Mouse (Mus musculus) spleen, adult 2 months (tissue): ENCODE measurements around the gene Mettl2. TPM values are rescaled to one million over a fixed set of nuclear protein-coding genes. Genes with fewer than 3 reads are reported as not detected.

Experiments used
- DNase-seq, 2 experiments: peaks; one replicate each; pipeline versions ENCODE4 v3.0.0 to v3.0.0-alpha.2; 2012 to 2021; ENCODE audit warnings: low spot score in 2 of 2, low read depth in 1 of 2
- H3K27ac ChIP-seq: fragments of 200-500 bp; 2 replicates; pipeline ENCODE4 v1.5.1; 2012; ENCODE audit warnings: low read length, inconsistent platforms; ENCODE audit not compliant: insufficient read depth
- H3K27me3 ChIP-seq: fragments of 200-500 bp; 2 replicates; pipeline ENCODE4 v1.6.1; 2012; ENCODE audit warnings: mild to moderate bottlenecking, moderate library complexity, low read length, inconsistent platforms; ENCODE audit not compliant: control insufficient read depth, insufficient read depth
- H3K36me3 ChIP-seq: fragments of 200-500 bp; 2 replicates; pipeline ENCODE4 v1.6.1; 2012; ENCODE audit warnings: mild to moderate bottlenecking, low read length, inconsistent platforms; ENCODE audit not compliant: control insufficient read depth, insufficient read depth
- H3K4me1 ChIP-seq: fragments of 200-500 bp; 2 replicates; pipeline ENCODE4 v1.6.1; 2011; ENCODE audit warnings: inconsistent platforms; ENCODE audit not compliant: control insufficient read depth, insufficient read depth, insufficient read length
- H3K4me3 ChIP-seq: fragments of 200-500 bp; 2 replicates; pipeline ENCODE4 v1.5.1; 2011; ENCODE audit warnings: mild to moderate bottlenecking, inconsistent platforms; ENCODE audit not compliant: insufficient read depth, insufficient read length; ENCODE audit errors: extremely low read depth
- CTCF ChIP-seq: fragments of 200-500 bp; IDR thresholded peaks from 2 replicates; pipeline ENCODE4 v1.5.1; 2011; ENCODE audit warnings: mild to moderate bottlenecking, inconsistent platforms; ENCODE audit not compliant: insufficient read depth, insufficient read length, insufficient replicate concordance; ENCODE audit errors: extremely low read depth
- POLR2A ChIP-seq: fragments of 200-500 bp; IDR thresholded peaks from 2 replicates; pipeline ENCODE4 v1.6.1; 2011; ENCODE audit warnings: low read depth, low read length, inconsistent platforms
- WGBS: fragments of 180-500 bp; shearing (Covaris S2); methylation state at CpG from one replicate; pipeline ENCODE4 v1.1.7; 2018; 5-methylcytosine and 5-hydroxymethylcytosine counted together
- polyA plus RNA-seq: library from polyadenylated mRNA; depleted of rRNA; stranded (reverse); fragments of >200 nt; gene quantifications from 2 replicates; pipeline ENCODE4 v1.2.3, GENCODE M21; 2012

Gene Mettl2
- polyA plus RNA-seq, 1 experiment, result 8.5 TPM

DNA sequence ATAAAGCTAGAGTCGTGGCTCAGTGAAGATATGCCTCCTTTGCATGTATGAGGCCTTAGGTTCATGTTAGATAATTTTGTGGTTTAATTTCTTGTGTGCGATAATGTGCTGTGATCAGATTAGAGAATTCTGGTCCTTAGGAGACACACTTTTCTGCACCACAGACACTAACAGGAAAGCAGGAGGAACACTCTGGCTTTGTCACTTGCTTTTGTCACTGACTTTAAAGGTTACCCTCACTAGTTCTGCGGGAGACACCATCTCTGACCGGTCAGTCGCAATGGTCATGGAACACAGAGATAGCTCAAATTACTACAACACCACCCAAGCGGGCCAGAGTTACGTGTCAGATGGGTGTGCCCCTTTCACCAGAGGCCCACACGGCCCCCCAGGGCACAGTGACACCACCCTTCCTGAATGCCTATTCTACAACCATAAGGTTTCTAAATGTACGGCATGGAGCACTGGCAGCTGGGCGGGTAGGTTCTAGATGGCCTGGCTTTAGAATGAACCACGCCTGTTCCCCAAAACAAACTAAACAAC, 26.2 kb downstream of the Mettl2 start:
- no peak for TF ChIP-seq CTCF
- no peak for TF ChIP-seq POLR2A
- no peaks in the 10 kb centered on the region for H3K36me3 ChIP-seq
- H3K4me1 ChIP-seq, result peaks cover 2% of the 10 kb centered on the region; the same call in 1 of the 2 replicates
- no peaks in the 10 kb centered on the region for H3K27me3 ChIP-seq
- no peak overlapping the region for H3K27ac ChIP-seq
- DNase-seq, result no peak
- no peak overlapping the region for H3K4me3 ChIP-seq
- 68% methylated on average over 11 of the region's 11 CpGs for WGBS

GRCm38 (mm10) chr11:105153068-105153833, 27.0 kb downstream of the Mettl2 start:
- Histone ChIP-seq H3K4me3 (no peak overlapping the region), H3K4me1 (peaks cover 2% of the 10 kb centered on the region; the same call in 1 of the 2 replicates), H3K27me3 (no peaks in the 10 kb centered on the region), H3K36me3 (no peaks in the 10 kb centered on the region), H3K27ac (no peak overlapping the region)
- TF ChIP-seq CTCF, result no peak
- no peak for TF ChIP-seq POLR2A
- WGBS, result 57% methylated on average over 12 of the region's 12 CpGs
- DNase-seq, result no peak

- WGBS, result 74% methylated on average over 4 of the region's 4 CpGs
- H3K27me3 ChIP-seq, result no peaks in the 10 kb centered on the region
- no peaks in the 10 kb centered on the region for H3K36me3 ChIP-seq
- H3K4me1 ChIP-seq, result peaks cover 2% of the 10 kb centered on the region; the same call in 1 of the 2 replicates
- no peak overlapping the region for H3K4me3 ChIP-seq
- H3K27ac ChIP-seq, result no peak overlapping the region
- no peak for TF ChIP-seq POLR2A
- TF ChIP-seq CTCF, result no peak
- DNase-seq, result no peak
Observed at GRCm38 (mm10) chr11:105155915-105156314, 29.7 kb downstream of the Mettl2 start.

DNA sequence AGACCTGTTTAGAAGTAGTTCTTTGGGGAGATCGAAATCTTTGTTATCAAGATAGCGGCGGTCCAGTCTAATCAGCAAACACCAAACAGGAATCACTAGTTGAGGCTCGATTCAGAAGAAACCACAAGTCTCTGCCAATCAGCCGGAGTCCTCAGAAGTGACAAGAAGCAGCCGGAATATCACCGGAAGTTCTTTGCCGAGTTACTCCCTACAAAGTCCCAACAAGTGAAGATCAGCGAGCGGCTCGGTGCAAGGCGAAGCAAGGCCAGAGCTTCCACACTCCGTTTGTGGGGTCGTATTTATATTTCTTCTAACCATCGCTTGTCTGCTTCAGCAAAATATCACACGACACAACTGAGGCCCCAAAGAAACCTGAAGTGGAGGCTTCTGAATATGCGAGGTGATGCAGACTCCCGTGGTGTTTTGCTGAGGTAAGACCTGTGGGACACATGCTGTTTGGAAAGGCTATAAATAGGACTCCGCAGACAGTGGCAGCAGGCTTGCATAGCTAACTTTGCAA, 30.6 kb downstream of the Mettl2 start:
- H3K4me3 ChIP-seq, result no peak overlapping the region
- TF ChIP-seq CTCF, result no peak
- no peak for TF ChIP-seq POLR2A
- H3K36me3 ChIP-seq, result no peaks in the 10 kb centered on the region
- no peaks in the 10 kb centered on the region for H3K27me3 ChIP-seq
- 78% methylated on average over 19 of the region's 19 CpGs for WGBS
- peaks cover 1% of the 10 kb centered on the region; the same call in 1 of the 2 replicates for H3K4me1 ChIP-seq
- no peak overlapping the region for H3K27ac ChIP-seq
- no peak for DNase-seq

DNA sequence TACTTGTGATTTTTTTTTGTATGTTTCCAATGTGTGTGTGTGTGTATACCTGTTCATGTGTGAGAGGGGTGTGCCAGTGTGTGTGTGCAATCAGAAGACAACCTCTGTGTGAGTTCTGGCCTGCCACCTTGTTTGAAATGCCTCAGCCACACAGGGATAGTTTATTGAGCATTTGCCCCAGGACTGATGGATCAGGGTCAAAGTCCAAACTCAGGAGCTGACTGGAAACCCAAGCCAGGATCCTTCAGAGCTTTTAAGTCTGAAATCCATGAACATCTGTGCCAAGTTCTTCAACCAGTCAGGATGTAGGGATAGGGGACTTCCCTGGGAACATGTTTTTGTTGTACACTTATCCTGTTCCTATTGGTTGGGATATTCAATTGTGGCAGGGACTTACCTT, 31.8 kb downstream of the Mettl2 start:
- Histone ChIP-seq H3K27ac (no peak overlapping the region), H3K4me3 (no peak overlapping the region), H3K27me3 (no peaks in the 10 kb centered on the region), H3K36me3 (no peaks in the 10 kb centered on the region), H3K4me1 (no peaks in the 10 kb centered on the region)
- no peak for DNase-seq
- TF ChIP-seq POLR2A (no peak), CTCF (no peak)

- H3K27me3 ChIP-seq, result no peaks in the 10 kb centered on the region
- TF ChIP-seq POLR2A, result no peak
- no peak for TF ChIP-seq CTCF
- no peak overlapping the region for H3K27ac ChIP-seq
- no peaks in the 10 kb centered on the region for H3K36me3 ChIP-seq
- DNase-seq, result no peak
- WGBS, result 80% methylated on average over 6 of the region's 6 CpGs
- no peaks in the 10 kb centered on the region for H3K4me1 ChIP-seq
- H3K4me3 ChIP-seq, result no peak overlapping the region
Observed at GRCm38 (mm10) chr11:105159673-105160360, 33.6 kb downstream of the Mettl2 start.

DNA sequence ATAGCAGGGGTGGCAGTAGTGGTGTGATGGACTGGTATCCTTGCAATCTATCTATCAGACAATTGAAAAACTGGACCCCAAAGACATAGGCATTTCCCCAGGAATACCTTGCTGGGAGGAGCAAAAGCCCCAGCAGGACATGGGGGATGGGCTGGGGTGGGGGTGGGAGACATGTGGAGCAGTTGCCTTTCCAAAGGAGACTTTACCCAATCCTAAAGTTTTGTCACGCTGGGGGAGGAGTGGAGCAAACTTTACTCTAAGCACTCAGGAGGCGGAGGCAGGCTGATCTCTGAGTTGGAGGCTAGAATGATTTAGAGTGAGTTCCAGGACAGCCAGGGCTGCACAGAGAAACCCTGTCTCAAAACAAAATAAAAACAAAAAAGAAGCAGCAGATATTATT, 35.2 kb downstream of the Mettl2 start:
- 90% methylated on average over 2 of the region's 2 CpGs for WGBS
- DNase-seq, result no peak
- Histone ChIP-seq H3K4me1 (no peaks in the 10 kb centered on the region), H3K36me3 (no peaks in the 10 kb centered on the region), H3K27me3 (no peaks in the 10 kb centered on the region), H3K27ac (no peak overlapping the region), H3K4me3 (no peak overlapping the region)
- TF ChIP-seq CTCF (no peak), POLR2A (no peak)
